Mouse (Mus musculus) stomach, postnatal 0 days (tissue): ENCODE measurements around the gene Naga.

Experiments
- CTCF ChIP-seq: IDR thresholded peaks from 2 replicates; pipeline ENCODE4 v1.5.1; 2016; ENCODE audit warnings: antibody characterized with exemption, low read depth, mild to moderate bottlenecking, moderate library complexity
- EP300 ChIP-seq: optimal IDR thresholded peaks from 2 replicates; pipeline ENCODE3; 2016; ENCODE audit warnings: antibody characterized with exemption

DNA sequence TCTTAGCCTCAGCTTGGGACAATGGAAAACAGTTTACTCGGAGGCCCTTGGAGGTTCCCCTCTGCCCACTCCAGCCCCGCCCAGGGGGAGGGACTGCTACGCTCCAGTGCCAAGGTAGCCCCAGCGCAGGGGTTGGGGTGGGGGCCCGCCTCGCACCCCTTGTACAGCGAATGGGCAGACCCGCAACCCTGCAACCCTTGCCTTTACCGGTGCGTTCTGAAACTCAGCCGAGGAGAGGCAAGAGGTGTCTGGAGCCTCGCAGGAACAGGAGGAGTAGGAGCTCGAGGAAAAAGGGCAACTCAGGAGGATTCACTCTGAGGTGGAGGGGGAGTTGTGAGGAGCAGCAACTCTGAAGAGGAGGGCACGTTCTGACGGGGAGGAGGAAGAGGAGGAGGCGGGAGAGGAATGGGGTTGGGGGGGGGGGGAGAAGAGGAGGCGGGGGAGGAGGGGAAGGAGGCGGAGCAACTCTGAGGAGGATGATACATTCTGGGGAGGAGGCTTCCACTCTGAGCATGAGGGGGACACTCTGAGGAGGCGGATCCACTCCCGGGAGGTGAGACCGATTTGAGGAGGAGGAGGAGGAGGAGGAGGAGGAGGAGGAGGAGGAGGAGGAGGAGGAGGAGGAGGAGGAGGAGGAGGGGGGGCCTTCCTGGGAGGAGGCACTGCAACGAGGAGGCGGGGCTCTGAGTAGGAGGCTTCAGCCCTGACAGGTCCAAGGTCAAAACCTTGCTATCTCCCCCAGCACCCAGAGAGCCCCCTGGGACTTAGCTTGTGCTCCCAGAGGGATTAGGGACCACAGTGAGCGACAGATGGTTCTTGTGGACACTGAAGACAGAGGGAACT lies 41.4 kb upstream of the Naga start, which contains the start of gene Cyp2d22:
- TF ChIP-seq CTCF (no peak), EP300 (no peak)
